Mouse (Mus musculus) ES-Bruce4 (cell line): ENCODE data around the gene Ttf1. TPM values are rescaled to one million over a fixed set of nuclear protein-coding genes. Genes with fewer than 3 reads are reported as not detected.

Experiments
- H3K27ac ChIP-seq: 2 replicates; pipeline ENCODE4 v1.5.1; 2012; ENCODE audit warnings: low read length, inconsistent platforms; ENCODE audit not compliant: insufficient read depth
- H3K27me3 ChIP-seq: 2 replicates; pipeline ENCODE4 v1.6.1; 2012; ENCODE audit warnings: mild to moderate bottlenecking, low read length, inconsistent platforms; ENCODE audit not compliant: control insufficient read depth, poor library complexity, insufficient read depth, severe bottlenecking
- H3K36me3 ChIP-seq: 2 replicates; pipeline ENCODE4 v1.6.1; 2012; ENCODE audit warnings: inconsistent platforms, mild to moderate bottlenecking, low read length, moderate library complexity; ENCODE audit not compliant: control insufficient read depth, poor library complexity, insufficient read depth, severe bottlenecking
- H3K4me1 ChIP-seq: one replicate; pipeline ENCODE4 v1.8.1; 2011; ENCODE audit warnings: low read length; ENCODE audit not compliant: control insufficient read depth, insufficient read depth
- H3K4me3 ChIP-seq: 2 replicates; pipeline ENCODE4 v1.5.1; 2011; ENCODE audit warnings: low read depth, mild to moderate bottlenecking, low read length
- H3K9ac ChIP-seq: 2 replicates; pipeline ENCODE4 v1.6.1; 2012; ENCODE audit warnings: low read depth, mild to moderate bottlenecking, inconsistent platforms; ENCODE audit not compliant: poor library complexity, severe bottlenecking
- H3K9me3 ChIP-seq: replicated peaks from 2 replicates; pipeline ENCODE4 v1.6.1; 2012; ENCODE audit warnings: mild to moderate bottlenecking, low read length, inconsistent platforms; ENCODE audit not compliant: control insufficient read depth, poor library complexity, insufficient read depth, severe bottlenecking
- CTCF ChIP-seq: IDR thresholded peaks from one replicate; pipeline ENCODE4 v1.8.1; 2011; ENCODE audit warnings: low read depth, low read length
- EP300 ChIP-seq: IDR thresholded peaks from 2 replicates; pipeline ENCODE4 v1.6.1; 2011; ENCODE audit warnings: low read depth, low read length; ENCODE audit not compliant: insufficient read depth
- POLR2A ChIP-seq: IDR thresholded peaks from one replicate; pipeline ENCODE4 v1.8.1; 2011; ENCODE audit warnings: low read length; ENCODE audit not compliant: insufficient read depth
- polyA plus RNA-seq: library from polyadenylated mRNA; stranded (reverse); fragments of >200 nt; gene quantifications from 2 replicates; pipeline ENCODE4 v1.2.4, GENCODE M21; 2011; ENCODE audit warnings: low read depth; ENCODE audit not compliant: missing spikeins, insufficient read depth, insufficient read length

Gene Ttf1
- polyA plus RNA-seq, 1 experiment, result 33.9 TPM

GRCm38 (mm10) chr2:29053802-29054544 lies 6.1 kb upstream of the Ttf1 start:
- TF ChIP-seq CTCF (peak; percentile 27), POLR2A (no peak), EP300 (no peak)
- peak overlapping the region; percentile 74 for H3K9ac ChIP-seq

GRCm38 (mm10) chr2:29054545-29054935 lies 5.5 kb upstream of the Ttf1 start:
- Histone ChIP-seq H3K9me3 (no peaks in the 10 kb centered on the region), H3K4me1 (no peaks in the 10 kb centered on the region), H3K4me3 (peak overlapping the region; percentile 61), H3K27ac (no peak overlapping the region), H3K36me3 (no peaks in the 10 kb centered on the region), H3K27me3 (no peaks in the 10 kb centered on the region; the same call in 1 of the 2 replicates), H3K9ac (peak overlapping the region; percentile 74)
- TF ChIP-seq POLR2A (no peak), EP300 (no peak), CTCF (no peak)

More at GRCm38 (mm10) chr2:29053802-29054544, 6.1 kb upstream of the Ttf1 start:
- Histone ChIP-seq H3K9me3 (no peaks in the 10 kb centered on the region), H3K27ac (no peak overlapping the region), H3K4me3 (peak overlapping the region; percentile 61), H3K27me3 (no peaks in the 10 kb centered on the region; the same call in 1 of the 2 replicates), H3K36me3 (no peaks in the 10 kb centered on the region), H3K4me1 (no peaks in the 10 kb centered on the region)

- no peak within 1 kb of the TSS for H3K27ac ChIP-seq
These were observed 5.1 kb upstream of the Ttf1 start, which contains the start of gene Cfap77 for GRCm38 (mm10) chr2:29054991-29055390. Gene Cfap77 (minus strand): TSS chr2:29055066.

DNA sequence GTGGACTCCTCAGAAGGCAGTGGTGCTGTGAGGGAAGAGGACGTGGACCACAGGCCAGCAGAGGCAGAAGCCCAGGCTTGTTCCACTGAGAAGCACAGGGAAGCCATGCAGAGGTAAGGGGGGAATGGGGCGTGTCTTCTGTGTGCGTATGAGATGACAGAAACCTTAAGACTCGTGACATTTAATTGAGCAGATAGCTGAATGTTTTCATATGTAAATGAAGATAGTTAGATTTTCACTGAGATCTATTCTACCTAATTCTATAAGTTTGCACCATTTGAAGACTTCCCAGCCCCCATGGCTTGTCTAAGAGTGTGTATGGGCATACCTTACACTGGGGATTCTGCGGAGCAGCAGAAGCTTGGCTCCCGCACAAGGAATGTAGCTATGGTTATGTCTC lies 5.7 kb downstream of the Ttf1 start:
- no peaks in the 10 kb centered on the region for H3K9me3 ChIP-seq
- peaks cover 2% of the 10 kb centered on the region for H3K4me1 ChIP-seq
- H3K4me3 ChIP-seq, result 0 out of 2 replicates have a peak overlapping the region, but pooled peaks have one; percentile 3
- no peaks in the 10 kb centered on the region for H3K27me3 ChIP-seq
- peak overlapping the region; percentile 19 for H3K9ac ChIP-seq
- TF ChIP-seq EP300, result no peak
- no peak for TF ChIP-seq CTCF
- no peak for TF ChIP-seq POLR2A
- peaks cover 20% of the 10 kb centered on the region for H3K36me3 ChIP-seq
- peak overlapping the region; percentile 93 for H3K27ac ChIP-seq

More at GRCm38 (mm10) chr2:29054991-29055390, 5.1 kb upstream of the Ttf1 start, which contains the start of gene Cfap77:
- H3K4me1 ChIP-seq, result no peaks in the 10 kb centered on the region
- H3K9ac ChIP-seq, result peak within 1 kb of the TSS; percentile 74
- H3K4me3 ChIP-seq, result peak within 1 kb of the TSS; percentile 61
- H3K27me3 ChIP-seq, result no peaks in the 10 kb centered on the region; the same call in 1 of the 2 replicates
- no peaks in the 10 kb centered on the region for H3K9me3 ChIP-seq
- TF ChIP-seq POLR2A (no peak), CTCF (no peak), EP300 (no peak)
- no peaks in the 10 kb centered on the region for H3K36me3 ChIP-seq

- Histone ChIP-seq H3K9ac (peak overlapping the region; percentile 51), H3K36me3 (peaks cover 24% of the 10 kb centered on the region), H3K9me3 (no peaks in the 10 kb centered on the region), H3K27ac (peak overlapping the region; percentile 93), H3K4me1 (peaks cover 2% of the 10 kb centered on the region), H3K4me3 (0 out of 2 replicates have a peak overlapping the region, but pooled peaks have one; percentile 28), H3K27me3 (no peaks in the 10 kb centered on the region)
- TF ChIP-seq EP300 (0 out of 2 replicates have a peak, but pooled peaks have one; percentile 40), POLR2A (no peak), CTCF (peak; percentile 61)
These were observed 6.3 kb downstream of the Ttf1 start for GRCm38 (mm10) chr2:29066410-29066809.

DNA sequence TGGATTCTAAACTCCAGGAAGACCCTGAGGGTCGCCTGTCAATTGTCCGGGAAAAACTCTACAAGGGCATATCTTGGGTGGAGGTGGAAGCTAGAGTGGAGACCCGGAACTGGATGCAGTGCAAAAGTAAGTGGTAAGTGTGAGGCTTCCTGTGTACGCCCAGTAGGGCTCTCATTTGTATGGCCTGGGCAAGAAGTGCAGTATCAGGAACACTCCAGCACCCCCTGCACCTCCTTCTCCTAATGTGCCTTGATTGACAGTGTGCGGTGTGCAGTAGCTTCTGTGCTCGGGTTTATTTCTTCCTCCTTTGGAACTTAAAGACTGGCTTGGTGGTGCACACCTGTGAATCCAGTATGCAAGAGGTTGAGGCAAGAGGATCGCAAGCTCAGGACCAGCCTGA lies 14.6 kb downstream of the Ttf1 start:
- Histone ChIP-seq H3K9me3 (no peaks in the 10 kb centered on the region), H3K4me1 (peaks cover 5% of the 10 kb centered on the region), H3K4me3 (no peak overlapping the region), H3K9ac (no peak overlapping the region), H3K27ac (peak overlapping the region; percentile 70), H3K36me3 (peaks cover 34% of the 10 kb centered on the region), H3K27me3 (no peaks in the 10 kb centered on the region)
- no peak for TF ChIP-seq EP300
- no peak for TF ChIP-seq CTCF
- TF ChIP-seq POLR2A, result no peak
